Comparison of ENCODE assay signal across 8 mouse cellular contexts in the genomic region with DNA sequence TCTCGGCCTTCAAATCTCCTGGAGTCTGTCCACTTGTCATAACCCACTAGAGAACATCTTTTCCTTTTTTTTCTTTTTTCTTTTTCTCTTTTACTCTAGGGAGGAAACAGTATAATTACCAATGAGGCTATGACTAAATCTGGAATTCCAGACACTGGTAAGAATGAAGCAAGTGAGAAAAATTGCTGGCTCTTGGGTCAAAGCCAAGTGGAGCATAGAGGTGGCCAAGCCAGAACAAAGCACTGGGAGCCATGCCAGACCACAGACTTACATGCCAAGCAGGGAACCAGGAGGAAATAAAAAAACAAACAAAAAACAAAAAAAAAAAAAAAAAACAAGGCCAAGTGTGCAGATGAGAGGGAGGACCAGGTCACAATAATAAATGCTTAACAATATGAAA. TPM values are rescaled to one million over a fixed set of nuclear protein-coding genes. Genes with fewer than 3 reads are reported as not detected.
A peak's percentile ranks its signal among the peaks of the same experiment; 100 is the strongest.
DNase-seq lines count a peak whose midpoint lies in the region.

No protein-coding gene starts in this region.

- peak; percentile 3 to 29 for DNase-seq in layer of hippocampus, adult 18-20 months (ENCODE audit: low spot score in 2 of 2)
- no peak for DNase-seq in layer of hippocampus, adult 9-10 months (ENCODE audit: low spot score)
- peak; percentile 50 for DNase-seq in adrenal gland, adult 8-10 months
- DNase-seq in cerebellum, adult 9-10 months: peak; percentile 75
- peak; percentile 66 for DNase-seq in kidney, postnatal 14 days
- DNase-seq in right cerebral cortex, postnatal 14 days: peak; percentile 13
- DNase-seq in thymus, postnatal 14 days: no peak
- no peak for DNase-seq in spleen, postnatal 4 days (ENCODE audit: low spot score in 2 of 2)

RNA-seq across cellular contexts. Expression of a gene that starts 35.6 kb away (rescaled TPM):
- 1 to 10 TPM; 5.9 to 7.4 TPM for total RNA-seq in layer of hippocampus, adult 18-20 months (2021)
- not detected for total RNA-seq in adrenal gland, adult 8-10 months (2022)

Comparison
In these comparisons a context has a peak if more than half of its experiments do, and no peak if none do; other contexts are left out.
1. DNase-seq: peak in layer of hippocampus, adult 18-20 months (2 of 2), adrenal gland, adult 8-10 months (single experiment), cerebellum, adult 9-10 months (single experiment), kidney, postnatal 14 days (single experiment) and right cerebral cortex, postnatal 14 days (single experiment); none in layer of hippocampus, adult 9-10 months (single experiment), thymus, postnatal 14 days (single experiment) and spleen, postnatal 4 days (0 of 2).
2. RNA of a gene that starts 35.6 kb away (total RNA-seq): 5.9 to 7.4 TPM in layer of hippocampus, adult 18-20 months; not detected in adrenal gland, adult 8-10 months; every median in the first group is over 4 times any median in the second.